Mouse (Mus musculus): ENCODE results near the gene Slc2a9. TPM values are rescaled to one million over a fixed set of nuclear protein-coding genes. Genes with fewer than 3 reads are reported as not detected.

Gene Slc2a9
- polyA plus RNA-seq, 1 experiment from 2014 or later: 0.28 TPM

- Histone ChIP-seq H3K36me3 (ENCODE audit: control insufficient read depth, insufficient read depth, low read length) (no peaks in the 10 kb centered on the region), H3K4me3 (replicated peaks; ENCODE audit: low read depth, low read length) (no peak overlapping the region), H3K4me1 (ENCODE audit: control insufficient read depth, insufficient read depth, low read length) (no peaks in the 10 kb centered on the region), H3K9me3 (ENCODE audit: control insufficient read depth, low read length) (no peaks in the 10 kb centered on the region), H3K9ac (replicated peaks; ENCODE audit: low read length) (no peak overlapping the region), H3K27me3 (ENCODE audit: control insufficient read depth, insufficient read depth, low read length) (no peaks in the 10 kb centered on the region), H3K4me2 (ENCODE audit: low read length) (no peak overlapping the region), H3K27ac (replicated peaks; ENCODE audit: low read depth, low read length) (no peak overlapping the region)
- WGBS: 7% methylated on average over 3 of the region's 3 CpGs
- DNase-seq: peak; percentile 48
- ATAC-seq (ENCODE audit: low FRiP score, low TSS enrichment): no peak
These were observed 99.3 kb downstream of the Slc2a9 start for GRCm38 (mm10) chr5:38403612-38404011.

- ATAC-seq (ENCODE audit: low FRiP score, low TSS enrichment) (no peak), DNase-seq (no peak)
- Histone ChIP-seq H3K27me3 (ENCODE audit: control insufficient read depth, insufficient read depth, low read length) (no peaks in the 10 kb centered on the region), H3K9ac (replicated peaks; ENCODE audit: low read length) (no peak overlapping the region), H3K9me3 (ENCODE audit: control insufficient read depth, low read length) (no peaks in the 10 kb centered on the region), H3K4me2 (ENCODE audit: low read length) (no peak overlapping the region), H3K4me1 (ENCODE audit: control insufficient read depth, insufficient read depth, low read length) (no peaks in the 10 kb centered on the region), H3K27ac (replicated peaks; ENCODE audit: low read depth, low read length) (no peak overlapping the region), H3K4me3 (replicated peaks; ENCODE audit: low read depth, low read length) (no peak overlapping the region), H3K36me3 (ENCODE audit: control insufficient read depth, insufficient read depth, low read length) (no peaks in the 10 kb centered on the region)
- WGBS: 88% methylated on average over 3 of the region's 3 CpGs
These were observed 100.7 kb downstream of the Slc2a9 start for GRCm38 (mm10) chr5:38402288-38402687.

- no peak for ATAC-seq (ENCODE audit: low FRiP score, low TSS enrichment)
These were observed 114.1 kb downstream of the Slc2a9 start for GRCm38 (mm10) chr5:38388857-38389256.

GRCm38 (mm10) chr5:38388420-38388823, 114.5 kb downstream of the Slc2a9 start:
- Histone ChIP-seq H3K9ac (replicated peaks; ENCODE audit: low read length) (no peak overlapping the region), H3K27me3 (ENCODE audit: control insufficient read depth, insufficient read depth, low read length) (no peaks in the 10 kb centered on the region), H3K36me3 (ENCODE audit: control insufficient read depth, insufficient read depth, low read length) (no peaks in the 10 kb centered on the region), H3K9me3 (ENCODE audit: control insufficient read depth, low read length) (no peaks in the 10 kb centered on the region), H3K4me1 (ENCODE audit: control insufficient read depth, insufficient read depth, low read length) (peaks cover 9% of the 10 kb centered on the region), H3K4me3 (replicated peaks; ENCODE audit: low read depth, low read length) (no peak overlapping the region), H3K4me2 (ENCODE audit: low read length) (no peak overlapping the region), H3K27ac (replicated peaks; ENCODE audit: low read depth, low read length) (no peak overlapping the region)
- DNase-seq (peak; percentile 50), ATAC-seq (ENCODE audit: low FRiP score, low TSS enrichment) (no peak)
- WGBS: 26% methylated on average over 10 of the region's 10 CpGs

More at GRCm38 (mm10) chr5:38388857-38389256, 114.1 kb downstream of the Slc2a9 start:
- Histone ChIP-seq H3K27ac (replicated peaks; ENCODE audit: low read depth, low read length) (no peak overlapping the region), H3K9ac (replicated peaks; ENCODE audit: low read length) (no peak overlapping the region), H3K36me3 (ENCODE audit: control insufficient read depth, insufficient read depth, low read length) (no peaks in the 10 kb centered on the region), H3K27me3 (ENCODE audit: control insufficient read depth, insufficient read depth, low read length) (no peaks in the 10 kb centered on the region), H3K4me1 (ENCODE audit: control insufficient read depth, insufficient read depth, low read length) (peaks cover 9% of the 10 kb centered on the region), H3K9me3 (ENCODE audit: control insufficient read depth, low read length) (no peaks in the 10 kb centered on the region), H3K4me2 (ENCODE audit: low read length) (no peak overlapping the region), H3K4me3 (replicated peaks; ENCODE audit: low read depth, low read length) (no peak overlapping the region)
- 14% methylated on average over 2 of the region's 2 CpGs for WGBS
- peak; percentile 36 for DNase-seq

DNA sequence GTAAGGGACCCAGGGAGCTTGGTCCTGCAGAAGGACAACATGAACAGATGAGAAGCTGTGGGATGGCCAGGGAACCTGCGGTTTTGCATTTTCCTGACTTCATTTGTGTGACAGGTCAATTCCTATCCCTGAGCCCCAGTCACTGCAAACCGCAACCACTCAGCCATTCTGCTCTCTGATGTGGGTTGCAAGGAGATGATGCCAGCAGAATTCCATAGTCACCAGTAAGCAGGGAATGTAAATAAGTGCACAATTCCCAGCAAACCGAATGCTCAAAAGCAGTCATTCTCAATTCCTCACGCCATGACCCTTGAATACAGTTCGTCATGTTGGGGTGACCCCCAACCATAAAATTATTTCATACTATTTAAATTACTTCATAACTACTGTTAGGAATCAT, 123.0 kb downstream of the Slc2a9 start:
- WGBS: 95% methylated on average over 5 of the region's 5 CpGs
- no peak for DNase-seq
- H3K9ac ChIP-seq (replicated peaks; ENCODE audit: low read length): no peak overlapping the region
- H3K9me3 ChIP-seq (ENCODE audit: control insufficient read depth, low read length): no peaks in the 10 kb centered on the region
- H3K4me2 ChIP-seq (ENCODE audit: low read length): no peak overlapping the region
- no peak overlapping the region for H3K4me3 ChIP-seq (replicated peaks; ENCODE audit: low read depth, low read length)
- no peak overlapping the region for H3K27ac ChIP-seq (replicated peaks; ENCODE audit: low read depth, low read length)
- H3K36me3 ChIP-seq (ENCODE audit: control insufficient read depth, insufficient read depth, low read length): no peaks in the 10 kb centered on the region
- no peaks in the 10 kb centered on the region for H3K4me1 ChIP-seq (ENCODE audit: control insufficient read depth, insufficient read depth, low read length)
- no peak for ATAC-seq (ENCODE audit: low FRiP score, low TSS enrichment)
- no peaks in the 10 kb centered on the region for H3K27me3 ChIP-seq (ENCODE audit: control insufficient read depth, insufficient read depth, low read length)

GRCm38 (mm10) chr5:38372369-38372768, 130.6 kb downstream of the Slc2a9 start:
- DNase-seq (no peak), ATAC-seq (ENCODE audit: low FRiP score, low TSS enrichment) (no peak)
- no peak overlapping the region for H3K9ac ChIP-seq (replicated peaks; ENCODE audit: low read length)
- no peak overlapping the region for H3K4me3 ChIP-seq (replicated peaks; ENCODE audit: low read depth, low read length)
- no peaks in the 10 kb centered on the region for H3K36me3 ChIP-seq (ENCODE audit: control insufficient read depth, insufficient read depth, low read length)
- WGBS: 55% methylated on average over 5 of the region's 5 CpGs
- H3K27ac ChIP-seq (replicated peaks; ENCODE audit: low read depth, low read length): no peak overlapping the region
- H3K27me3 ChIP-seq (ENCODE audit: control insufficient read depth, insufficient read depth, low read length): no peaks in the 10 kb centered on the region
- no peak overlapping the region for H3K4me2 ChIP-seq (ENCODE audit: low read length)
- no peaks in the 10 kb centered on the region for H3K9me3 ChIP-seq (ENCODE audit: control insufficient read depth, low read length)
- H3K4me1 ChIP-seq (ENCODE audit: control insufficient read depth, insufficient read depth, low read length): no peaks in the 10 kb centered on the region

GRCm38 (mm10) chr5:38371308-38371707, 131.6 kb downstream of the Slc2a9 start:
- H3K4me3 ChIP-seq (replicated peaks; ENCODE audit: low read depth, low read length): no peak overlapping the region
- H3K27ac ChIP-seq (replicated peaks; ENCODE audit: low read depth, low read length): no peak overlapping the region
- H3K9ac ChIP-seq (replicated peaks; ENCODE audit: low read length): no peak overlapping the region
- ATAC-seq (ENCODE audit: low FRiP score, low TSS enrichment): no peak
- H3K4me1 ChIP-seq (ENCODE audit: control insufficient read depth, insufficient read depth, low read length): peaks cover 8% of the 10 kb centered on the region
- no peaks in the 10 kb centered on the region for H3K27me3 ChIP-seq (ENCODE audit: control insufficient read depth, insufficient read depth, low read length)
- H3K9me3 ChIP-seq (ENCODE audit: control insufficient read depth, low read length): no peaks in the 10 kb centered on the region
- no peaks in the 10 kb centered on the region for H3K36me3 ChIP-seq (ENCODE audit: control insufficient read depth, insufficient read depth, low read length)
- WGBS: 88% methylated on average over 1 of the region's 1 CpGs
- DNase-seq: no peak
- no peak overlapping the region for H3K4me2 ChIP-seq (ENCODE audit: low read length)

DNA sequence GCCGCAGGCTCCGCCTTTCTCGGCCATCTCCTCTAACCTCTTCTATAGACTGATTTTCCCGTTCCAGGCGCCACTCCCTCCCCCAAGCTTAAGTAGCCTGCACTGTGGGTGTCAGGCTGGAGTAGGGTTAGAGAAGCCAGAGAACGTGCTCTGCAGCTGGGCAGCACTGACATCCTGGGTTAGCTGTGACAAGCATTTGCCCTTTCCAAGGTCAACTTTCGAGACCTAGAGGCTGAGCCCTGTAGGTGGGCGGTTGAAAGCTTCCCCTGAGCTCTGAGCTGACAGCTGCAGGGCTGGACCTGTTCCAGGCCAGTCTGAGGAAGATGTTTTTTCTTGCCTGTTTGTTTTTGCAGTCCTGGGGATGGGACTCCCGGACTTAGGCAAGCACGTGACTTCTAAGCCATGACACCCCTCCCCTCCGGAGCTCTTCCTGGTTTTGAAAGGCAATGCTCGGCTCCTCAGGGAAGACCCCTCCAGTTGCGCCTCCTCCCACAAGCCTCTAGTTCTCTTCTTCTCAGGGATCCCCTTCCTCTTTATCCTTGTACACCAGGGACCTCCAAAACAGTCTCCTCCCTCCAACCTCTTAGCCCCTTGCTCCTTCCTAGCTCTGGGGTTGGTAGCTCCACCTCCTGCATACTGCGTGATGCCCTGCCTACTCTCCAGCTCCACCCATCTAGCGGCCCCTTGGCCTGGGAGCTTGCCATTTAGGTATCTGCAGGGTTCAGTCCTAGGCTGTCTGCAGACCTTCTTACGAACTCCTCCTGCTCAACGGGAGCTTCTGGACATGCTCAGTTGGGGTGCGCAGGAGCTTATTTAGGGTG, 136.1 kb downstream of the Slc2a9 start:
- no peaks in the 10 kb centered on the region for H3K27me3 ChIP-seq (ENCODE audit: control insufficient read depth, insufficient read depth, low read length)
- DNase-seq (peak; percentile 50), ATAC-seq (ENCODE audit: low FRiP score, low TSS enrichment) (peak; percentile 46; the same call in 1 of the 2 replicates)
- WGBS: 11% methylated on average over 18 of the region's 18 CpGs
- no peaks in the 10 kb centered on the region for H3K9me3 ChIP-seq (ENCODE audit: control insufficient read depth, low read length)
- H3K4me3 ChIP-seq (replicated peaks; ENCODE audit: low read depth, low read length): no peak overlapping the region
- no peaks in the 10 kb centered on the region for H3K36me3 ChIP-seq (ENCODE audit: control insufficient read depth, insufficient read depth, low read length)
- H3K27ac ChIP-seq (replicated peaks; ENCODE audit: low read depth, low read length): no peak overlapping the region
- no peak overlapping the region for H3K9ac ChIP-seq (replicated peaks; ENCODE audit: low read length)
- peak overlapping the region; percentile 46 for H3K4me2 ChIP-seq (ENCODE audit: low read length)
- H3K4me1 ChIP-seq (ENCODE audit: control insufficient read depth, insufficient read depth, low read length): peaks cover 9% of the 10 kb centered on the region

- Histone ChIP-seq H3K27ac (replicated peaks; ENCODE audit: low read depth, low read length) (no peak overlapping the region), H3K4me3 (replicated peaks; ENCODE audit: low read depth, low read length) (no peak overlapping the region), H3K27me3 (ENCODE audit: control insufficient read depth, insufficient read depth, low read length) (no peaks in the 10 kb centered on the region), H3K4me1 (ENCODE audit: control insufficient read depth, insufficient read depth, low read length) (peaks cover 9% of the 10 kb centered on the region), H3K9ac (replicated peaks; ENCODE audit: low read length) (no peak overlapping the region), H3K36me3 (ENCODE audit: control insufficient read depth, insufficient read depth, low read length) (no peaks in the 10 kb centered on the region), H3K9me3 (ENCODE audit: control insufficient read depth, low read length) (no peaks in the 10 kb centered on the region), H3K4me2 (ENCODE audit: low read length) (no peak overlapping the region)
- ATAC-seq (ENCODE audit: low FRiP score, low TSS enrichment): no peak
- 38% methylated on average over 2 of the region's 2 CpGs for WGBS
- DNase-seq: no peak
These were observed 137.4 kb downstream of the Slc2a9 start for GRCm38 (mm10) chr5:38365521-38365920.
